Mouse (Mus musculus): ENCODE data around the gene 4933402D24Rik.

The 4933402D24Rik gene

GRCm38 (mm10) chr1:63769167-63769566 lies at the start of gene 4933402D24Rik:
4933402D24Rik (minus strand) TSS chr1:63769267.
- DNase-seq, result no peak

GRCm38 (mm10) chr1:63808584-63808983 lies 39.5 kb upstream of the 4933402D24Rik start:
- no peak for DNase-seq

- DNase-seq, result no peak
Observed at GRCm38 (mm10) chr1:63805095-63805494, 36.0 kb upstream of the 4933402D24Rik start.

GRCm38 (mm10) chr1:63794326-63794725 lies 25.3 kb upstream of the 4933402D24Rik start:
- DNase-seq, result no peak

GRCm38 (mm10) chr1:63776902-63777630 lies 8.0 kb upstream of the 4933402D24Rik start:
- no peak for DNase-seq

- DNase-seq, result no peak
Observed at GRCm38 (mm10) chr1:63776396-63776795, 7.3 kb upstream of the 4933402D24Rik start.

GRCm38 (mm10) chr1:63770309-63770708 lies 1.2 kb upstream of the 4933402D24Rik start:
- DNase-seq, result no peak

GRCm38 (mm10) chr1:63768112-63768511 lies 955 bp downstream of the 4933402D24Rik start:
- no peak for DNase-seq

- DNase-seq, result no peak
Observed at GRCm38 (mm10) chr1:63764395-63764794, 4.7 kb downstream of the 4933402D24Rik start.

- no peak for DNase-seq
Observed at GRCm38 (mm10) chr1:63763881-63764386, 5.1 kb downstream of the 4933402D24Rik start.

GRCm38 (mm10) chr1:63763212-63763694 lies 5.8 kb downstream of the 4933402D24Rik start:
- DNase-seq, result peak; percentile 26 to 54

GRCm38 (mm10) chr1:63756005-63756404 lies 13.1 kb downstream of the 4933402D24Rik start:
- no peak for DNase-seq

- DNase-seq, result peak; percentile 92
Observed at GRCm38 (mm10) chr1:63730240-63730771, 38.8 kb downstream of the 4933402D24Rik start, which contains the start of the genes Mdh1b and Fastkd2. Mdh1b (minus strand) TSS chr1:63730318. Fastkd2 (plus strand) TSS chr1:63730614.

GRCm38 (mm10) chr1:63729796-63730195 lies 39.3 kb downstream of the 4933402D24Rik start:
- no peak for DNase-seq

- DNase-seq, result no peak
Observed at GRCm38 (mm10) chr1:63720161-63720560, 48.9 kb downstream of the 4933402D24Rik start.

GRCm38 (mm10) chr1:63708876-63709275 lies 60.2 kb downstream of the 4933402D24Rik start:
- no peak for DNase-seq

- DNase-seq, result peak in 1 of 2 experiments; percentile 14
Observed at GRCm38 (mm10) chr1:63705733-63706132, 63.3 kb downstream of the 4933402D24Rik start.

Measured in kidney, postnatal 25 days (tissue).